Mouse (Mus musculus) heart, embryonic 16.5 days (tissue): ENCODE results near the gene Myo1d. TPM values are rescaled to one million over a fixed set of nuclear protein-coding genes. Genes with fewer than 3 reads are reported as not detected.
A peak's percentile ranks its signal among the peaks of the same experiment; 100 is the strongest.

ENCODE experiments used
- ATAC-seq: fragments of 200-750 bp; cut with Nextera tagmentation; replicated peaks from 2 replicates; pipeline ENCODE4 v1.8.0; 2017; ENCODE audit warnings: moderate number of reproducible peaks; ENCODE audit not compliant: insufficient read depth, low FRiP score; ENCODE audit errors: extremely low read depth
- H3K27ac ChIP-seq: fragments of 300-500 bp; sonication (generic); 2 replicates; pipeline ENCODE4 v1.5.1; 2014; ENCODE audit warnings: mild to moderate bottlenecking, low read length, control low read depth, moderate library complexity
- H3K27me3 ChIP-seq: fragments of 300-500 bp; sonication (generic); 2 replicates; pipeline ENCODE4 v1.6.1; 2014; ENCODE audit warnings: low read length, mixed read lengths; ENCODE audit not compliant: control insufficient read depth, insufficient read depth
- H3K36me3 ChIP-seq: fragments of 300-500 bp; sonication (generic); 2 replicates; pipeline ENCODE4 v1.6.1; 2014; ENCODE audit not compliant: control insufficient read depth, insufficient read depth
- H3K4me1 ChIP-seq: fragments of 300-500 bp; sonication (generic); 2 replicates; pipeline ENCODE4 v1.6.1; 2014; ENCODE audit warnings: low read length, mixed read lengths; ENCODE audit not compliant: control insufficient read depth, insufficient read depth
- H3K4me2 ChIP-seq: fragments of 300-500 bp; sonication (generic); 2 replicates; pipeline ENCODE4 v1.6.1; 2014; ENCODE audit warnings: low read depth, mild to moderate bottlenecking, control low read depth, low read length
- H3K4me3 ChIP-seq: fragments of 300-500 bp; sonication (generic); 2 replicates; pipeline ENCODE4 v1.5.1; 2014; ENCODE audit warnings: mild to moderate bottlenecking, control low read depth, low read length
- H3K9ac ChIP-seq: fragments of 300-500 bp; sonication (generic); 2 replicates; pipeline ENCODE4 v1.6.1; 2014; ENCODE audit warnings: low read length, control low read depth
- H3K9me3 ChIP-seq: fragments of 300-500 bp; sonication (generic); replicated peaks from 2 replicates; pipeline ENCODE4 v1.6.1; 2016; ENCODE audit warnings: low read length; ENCODE audit not compliant: control insufficient read depth
- WGBS: fragments of 180-500 bp; shearing (Covaris S2); extraction: QIAGEN DNeasy Blood & Tissue Kit; methylation state at CpG from one replicate; pipeline ENCODE4 v1.1.7; 2014; 5-methylcytosine and 5-hydroxymethylcytosine counted together
- polyA plus RNA-seq: library from polyadenylated mRNA; unstranded; fragments of >200 nt; fragmentation: Nextera tagmentation; extraction: Ambion mirVana; gene quantifications from 2 replicates; pipeline ENCODE4 v1.2.1, GENCODE M21; 2015

The Myo1d gene
- polyA plus RNA-seq, 1 experiment from 2014 or later, result 7.5 TPM

- H3K27me3 ChIP-seq, result no peaks in the 10 kb centered on the region
- no peaks in the 10 kb centered on the region for H3K9me3 ChIP-seq
These were observed 263.9 kb downstream of the Myo1d start for GRCm38 (mm10) chr11:80515895-80516294.

GRCm38 (mm10) chr11:80515346-80515745 is 264.5 kb downstream of the Myo1d start:
- Histone ChIP-seq H3K9ac (no peak overlapping the region), H3K9me3 (no peaks in the 10 kb centered on the region), H3K27ac (no peak overlapping the region), H3K27me3 (no peaks in the 10 kb centered on the region), H3K4me3 (no peak overlapping the region), H3K4me1 (peaks cover 7% of the 10 kb centered on the region), H3K36me3 (no peaks in the 10 kb centered on the region), H3K4me2 (no peak overlapping the region)
- WGBS, result 66% methylated on average over 1 of the region's 1 CpGs
- ATAC-seq, result no peak

More at GRCm38 (mm10) chr11:80515895-80516294, 263.9 kb downstream of the Myo1d start:
- no peaks in the 10 kb centered on the region for H3K36me3 ChIP-seq
- H3K4me1 ChIP-seq, result peaks cover 7% of the 10 kb centered on the region
- no peak overlapping the region for H3K9ac ChIP-seq
- no peak overlapping the region for H3K27ac ChIP-seq
- no peak overlapping the region for H3K4me2 ChIP-seq
- H3K4me3 ChIP-seq, result no peak overlapping the region
- WGBS, result 86% methylated on average over 8 of the region's 8 CpGs
- ATAC-seq, result no peak

- no peaks in the 10 kb centered on the region for H3K9me3 ChIP-seq
- H3K4me2 ChIP-seq, result no peak overlapping the region
- no peak for ATAC-seq
- H3K27ac ChIP-seq, result no peak overlapping the region
- no peaks in the 10 kb centered on the region for H3K27me3 ChIP-seq
- no peak overlapping the region for H3K9ac ChIP-seq
- H3K4me3 ChIP-seq, result no peak overlapping the region
- peaks cover 7% of the 10 kb centered on the region for H3K4me1 ChIP-seq
- WGBS, result 55% methylated on average over 7 of the region's 7 CpGs
- H3K36me3 ChIP-seq, result no peaks in the 10 kb centered on the region
These were observed 266.0 kb downstream of the Myo1d start for GRCm38 (mm10) chr11:80513796-80514195.

GRCm38 (mm10) chr11:80512313-80513056 is 267.3 kb downstream of the Myo1d start:
- no peaks in the 10 kb centered on the region for H3K27me3 ChIP-seq
- no peak overlapping the region for H3K4me2 ChIP-seq
- H3K27ac ChIP-seq, result no peak overlapping the region
- H3K36me3 ChIP-seq, result no peaks in the 10 kb centered on the region
- 84% methylated on average over 19 of the region's 19 CpGs for WGBS
- no peak overlapping the region for H3K9ac ChIP-seq
- no peak overlapping the region for H3K4me3 ChIP-seq
- peaks cover 11% of the 10 kb centered on the region for H3K4me1 ChIP-seq
- no peaks in the 10 kb centered on the region for H3K9me3 ChIP-seq
- ATAC-seq, result no peak

- 82% methylated on average over 10 of the region's 10 CpGs for WGBS
- Histone ChIP-seq H3K27me3 (no peaks in the 10 kb centered on the region), H3K4me3 (no peak overlapping the region), H3K4me1 (peaks cover 11% of the 10 kb centered on the region), H3K36me3 (no peaks in the 10 kb centered on the region), H3K9me3 (no peaks in the 10 kb centered on the region), H3K9ac (no peak overlapping the region), H3K4me2 (no peak overlapping the region), H3K27ac (no peak overlapping the region)
- no peak for ATAC-seq
These were observed 269.7 kb downstream of the Myo1d start for GRCm38 (mm10) chr11:80510124-80510523.

- no peaks in the 10 kb centered on the region for H3K27me3 ChIP-seq
- peak overlapping the region; percentile 68; the same call in 1 of the 2 replicates for H3K27ac ChIP-seq
- H3K4me1 ChIP-seq, result peaks cover 11% of the 10 kb centered on the region
- 51% methylated on average over 5 of the region's 5 CpGs for WGBS
- no peaks in the 10 kb centered on the region for H3K36me3 ChIP-seq
- H3K9ac ChIP-seq, result peak overlapping the region; percentile 47; the same call in 1 of the 2 replicates
- ATAC-seq, result no peak
- H3K4me3 ChIP-seq, result peak overlapping the region; percentile 33
- H3K4me2 ChIP-seq, result peak overlapping the region; percentile 57
- no peaks in the 10 kb centered on the region for H3K9me3 ChIP-seq
These were observed 270.7 kb downstream of the Myo1d start for GRCm38 (mm10) chr11:80509176-80509506.

- 21% methylated on average over 19 of the region's 19 CpGs for WGBS
- peak overlapping the region; percentile 33 for H3K4me3 ChIP-seq
- peak overlapping the region; percentile 57 for H3K4me2 ChIP-seq
- H3K36me3 ChIP-seq, result no peaks in the 10 kb centered on the region
- H3K9me3 ChIP-seq, result no peaks in the 10 kb centered on the region
- peak overlapping the region; percentile 47; the same call in 1 of the 2 replicates for H3K9ac ChIP-seq
- ATAC-seq, result peak; percentile 30
- H3K4me1 ChIP-seq, result peaks cover 11% of the 10 kb centered on the region
- H3K27me3 ChIP-seq, result no peaks in the 10 kb centered on the region
- peak overlapping the region; percentile 68 for H3K27ac ChIP-seq
These were observed 271.3 kb downstream of the Myo1d start for GRCm38 (mm10) chr11:80508361-80509175.

GRCm38 (mm10) chr11:80507791-80508190 is 272.0 kb downstream of the Myo1d start:
- H3K27ac ChIP-seq, result peak overlapping the region; percentile 21; the same call in 1 of the 2 replicates

GRCm38 (mm10) chr11:80506483-80506882 is 273.3 kb downstream of the Myo1d start:
- H3K36me3 ChIP-seq, result no peaks in the 10 kb centered on the region
- no peak overlapping the region for H3K9ac ChIP-seq
- no peak for ATAC-seq
- H3K4me1 ChIP-seq, result peaks cover 11% of the 10 kb centered on the region
- no peaks in the 10 kb centered on the region for H3K9me3 ChIP-seq
- H3K27ac ChIP-seq, result no peak overlapping the region
- no peak overlapping the region for H3K4me3 ChIP-seq
- H3K27me3 ChIP-seq, result no peaks in the 10 kb centered on the region
- no peak overlapping the region for H3K4me2 ChIP-seq

More at GRCm38 (mm10) chr11:80507791-80508190, 272.0 kb downstream of the Myo1d start:
- H3K4me2 ChIP-seq, result no peak overlapping the region
- H3K36me3 ChIP-seq, result no peaks in the 10 kb centered on the region
- H3K4me3 ChIP-seq, result no peak overlapping the region
- H3K9ac ChIP-seq, result no peak overlapping the region
- WGBS, result 82% methylated on average over 6 of the region's 6 CpGs
- ATAC-seq, result no peak
- H3K4me1 ChIP-seq, result peaks cover 11% of the 10 kb centered on the region
- H3K27me3 ChIP-seq, result no peaks in the 10 kb centered on the region
- H3K9me3 ChIP-seq, result no peaks in the 10 kb centered on the region
